Mouse (Mus musculus) C2C12 (cell line): ENCODE data around the gene Rbfox3.

Experiments used
- CTCF ChIP-seq: IDR thresholded peaks from one replicate; pipeline ENCODE4 v1.5.1; 2011; ENCODE audit not compliant: control insufficient read depth, insufficient read depth, insufficient read length
- USF1 ChIP-seq: IDR thresholded peaks from one replicate; pipeline ENCODE4 v1.6.1; 2011; ENCODE audit warnings: low read depth, mild to moderate bottlenecking, control low read depth, moderate library complexity

DNA sequence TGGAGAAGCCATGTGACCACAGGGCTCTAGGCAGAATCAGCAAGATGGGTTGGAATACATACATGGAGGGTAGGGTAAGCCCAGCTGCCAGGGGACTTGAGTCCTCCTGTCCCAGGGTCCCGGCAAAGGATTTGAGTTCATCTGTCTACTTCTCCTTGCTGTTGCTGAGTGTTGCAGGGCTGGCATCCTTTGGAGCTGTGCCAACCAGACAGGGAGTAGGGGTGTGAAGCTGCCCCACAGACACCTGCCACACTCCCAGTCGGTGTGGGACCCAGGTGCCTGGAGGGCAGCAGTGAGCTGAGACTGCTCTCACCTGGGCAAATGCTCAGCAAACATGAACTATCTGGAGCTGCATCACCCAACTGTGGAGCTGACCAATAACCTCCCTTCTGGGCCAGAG is 390.5 kb downstream of the Rbfox3 start:
- TF ChIP-seq CTCF: no peak
- no peak for TF ChIP-seq USF1
